20 mouse cellular contexts compared by ENCODE assay signal in the genomic region with DNA sequence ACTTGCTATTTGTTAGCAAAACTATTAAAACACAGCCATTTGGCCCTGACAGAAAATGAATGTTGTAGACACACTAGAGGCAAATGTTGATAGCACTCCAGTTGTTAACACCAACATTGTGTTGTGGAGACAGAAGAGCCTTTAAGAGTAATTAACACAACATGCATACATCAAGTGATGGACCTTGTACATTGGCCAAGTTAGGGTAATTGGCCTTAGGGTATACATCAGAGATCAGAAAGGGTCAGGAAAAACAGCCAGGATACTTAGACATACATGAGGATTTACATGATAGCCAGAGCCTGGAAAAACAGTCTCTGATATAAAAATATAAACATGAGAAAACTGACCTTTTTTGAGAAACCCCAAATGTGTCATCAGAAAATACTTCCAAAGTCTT.
DNase-seq lines count a peak whose midpoint lies in the region; ATAC-seq and TF ChIP-seq lines count a peak whose summit lies in the region.
"Had no signal": no experiment of that assay in that cellular context is flagged by ENCODE, and none has a peak within 500 bp of the region (broad histone marks: within the 10 kb centered on the region; RNA-seq: fewer than 3 reads in every experiment).

No protein-coding gene starts in this region.

- peak; percentile 76 for ATAC-seq in kidney, embryonic 15.5 days (replicated peaks; ENCODE audit: low FRiP score)
- ATAC-seq in kidney, postnatal 0 days (replicated peaks; ENCODE audit: low FRiP score, low read depth) = no peak
- ATAC-seq: forebrain, embryonic 14.5 days; forebrain, embryonic 16.5 days had no signal

- H3K9me3 ChIP-seq in kidney, embryonic 15.5 days (replicated peaks) = no peaks in the 10 kb centered on the region
- no peaks in the 10 kb centered on the region for H3K9me3 ChIP-seq in kidney, postnatal 0 days (replicated peaks; ENCODE audit: low read length)
- H3K9me3 ChIP-seq: embryonic facial prominence, embryonic 13.5 days; embryonic facial prominence, embryonic 15.5 days; forebrain, embryonic 10.5 days; forebrain, embryonic 12.5 days had no signal

- no peak for TF ChIP-seq CTCF in kidney, postnatal 0 days (IDR thresholded peaks at IDR 0.05; ENCODE audit: low read depth)

- peak overlapping the region; percentile 45; the same call in 1 of the 2 replicates for H3K27ac ChIP-seq in kidney, embryonic 15.5 days
- no peak overlapping the region for H3K27ac ChIP-seq in kidney, postnatal 0 days
- H3K27ac ChIP-seq: embryonic facial prominence, embryonic 13.5 days; embryonic facial prominence, embryonic 15.5 days; forebrain, embryonic 10.5 days; forebrain, embryonic 12.5 days had no signal

- no peaks in the 10 kb centered on the region for H3K36me3 ChIP-seq in kidney, embryonic 15.5 days
- H3K36me3 ChIP-seq in kidney, postnatal 0 days (ENCODE audit: insufficient read depth, low read length) = no peaks in the 10 kb centered on the region
- H3K36me3 ChIP-seq: embryonic facial prominence, embryonic 13.5 days; embryonic facial prominence, embryonic 15.5 days; forebrain, embryonic 10.5 days; forebrain, embryonic 12.5 days had no signal

- H3K4me3 ChIP-seq in kidney, embryonic 15.5 days (replicated peaks) = no peak overlapping the region
- no peak overlapping the region for H3K4me3 ChIP-seq in kidney, postnatal 0 days (replicated peaks; ENCODE audit: low read depth, low read length)
- H3K4me3 ChIP-seq: embryonic facial prominence, embryonic 13.5 days; embryonic facial prominence, embryonic 15.5 days; erythroblast, embryonic 14.5 days; forebrain, embryonic 10.5 days; forebrain, embryonic 12.5 days had no signal

- no peak overlapping the region for H3K9ac ChIP-seq in kidney, embryonic 15.5 days
- H3K9ac ChIP-seq in kidney, postnatal 0 days (ENCODE audit: low read depth, low read length) = no peak overlapping the region
- H3K9ac ChIP-seq: embryonic facial prominence, embryonic 13.5 days; embryonic facial prominence, embryonic 15.5 days; forebrain, embryonic 12.5 days had no signal

- DNase-seq in kidney, postnatal 10 days = no peak
- DNase-seq in kidney, postnatal 0 days (ENCODE audit: low spot score) = peak; percentile 46
- no peak for DNase-seq in kidney, adult 11 months
- DNase-seq: adrenal gland, adult 2 months; adrenal gland, postnatal 10 days; adrenal gland, postnatal 25 days; cerebellum, adult 11 months; cerebellum, adult 18-20 months; cerebellum, adult 8-10 months; cerebellum, adult 9-11 months; cerebellum, postnatal 14 days; cerebellum, postnatal 36 days had no signal

- no peak overlapping the region for H3K4me2 ChIP-seq in kidney, embryonic 15.5 days
- no peak overlapping the region for H3K4me2 ChIP-seq in kidney, postnatal 0 days (ENCODE audit: low read length)
- H3K4me2 ChIP-seq: embryonic facial prominence, embryonic 13.5 days; embryonic facial prominence, embryonic 15.5 days; forebrain, embryonic 12.5 days had no signal

- H3K27me3 ChIP-seq in kidney, embryonic 15.5 days = no peaks in the 10 kb centered on the region
- H3K27me3 ChIP-seq in kidney, postnatal 0 days (ENCODE audit: insufficient read depth, low read length) = no peaks in the 10 kb centered on the region
- H3K27me3 ChIP-seq: embryonic facial prominence, embryonic 13.5 days; embryonic facial prominence, embryonic 15.5 days; forebrain, embryonic 12.5 days had no signal

- peaks cover 6% of the 10 kb centered on the region for H3K4me1 ChIP-seq in kidney, embryonic 15.5 days
- no peaks in the 10 kb centered on the region for H3K4me1 ChIP-seq in kidney, postnatal 0 days (replicated peaks; ENCODE audit: insufficient read depth, low read length)
- H3K4me1 ChIP-seq: embryonic facial prominence, embryonic 13.5 days; embryonic facial prominence, embryonic 15.5 days; forebrain, embryonic 12.5 days had no signal
